Mouse (Mus musculus) 3134 (cell line): Measurements from ENCODE around the gene Syt12.

Experiments
- DNase-seq: peaks from one replicate; pipeline ENCODE4 v3.0.0-alpha.2; 2011; ENCODE audit warnings: low spot score; ENCODE audit not compliant: insufficient read length; ENCODE audit errors: extremely low read depth

Syt12 gene

DNA sequence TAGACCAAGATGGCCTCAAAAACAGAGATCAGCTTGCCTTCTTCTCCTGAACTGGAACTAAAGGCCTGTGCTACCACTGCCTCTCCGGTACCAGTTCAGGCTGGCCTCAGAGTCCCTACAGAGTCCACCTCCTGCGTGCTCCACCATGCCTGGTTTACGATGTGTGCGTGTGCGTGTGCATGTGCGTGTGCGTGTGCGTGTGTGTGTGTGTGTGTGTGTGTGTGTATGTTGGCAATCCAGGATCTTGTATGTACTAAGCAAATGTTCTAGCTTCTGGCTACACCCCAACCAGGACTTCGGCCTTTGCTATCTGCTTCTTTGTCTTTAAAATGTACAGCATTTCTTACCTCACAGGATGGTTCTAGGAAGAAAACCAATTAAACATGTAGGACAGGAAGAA, 28.0 kb downstream of the Syt12 start:
- DNase-seq = no peak

DNA sequence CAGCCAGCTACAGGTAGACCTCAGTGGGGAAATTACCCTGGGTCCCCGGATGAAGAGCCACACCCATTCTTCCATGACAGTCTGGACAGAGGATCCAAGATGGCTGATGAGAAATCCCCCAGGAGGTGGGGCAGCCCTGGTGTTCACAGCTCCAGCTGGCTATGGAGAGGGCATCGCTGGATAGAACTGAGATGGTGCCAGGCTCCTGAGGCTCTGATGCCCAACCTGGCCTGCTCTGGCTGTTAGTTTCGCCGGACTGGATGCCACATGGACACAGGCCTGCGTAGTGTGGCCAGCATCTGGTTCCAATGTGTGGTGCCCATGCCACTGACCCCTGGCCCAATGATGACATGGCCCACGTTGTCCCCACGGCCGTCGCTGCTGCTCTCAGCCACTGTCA, 29.8 kb downstream of the Syt12 start:
- no peak for DNase-seq

DNA sequence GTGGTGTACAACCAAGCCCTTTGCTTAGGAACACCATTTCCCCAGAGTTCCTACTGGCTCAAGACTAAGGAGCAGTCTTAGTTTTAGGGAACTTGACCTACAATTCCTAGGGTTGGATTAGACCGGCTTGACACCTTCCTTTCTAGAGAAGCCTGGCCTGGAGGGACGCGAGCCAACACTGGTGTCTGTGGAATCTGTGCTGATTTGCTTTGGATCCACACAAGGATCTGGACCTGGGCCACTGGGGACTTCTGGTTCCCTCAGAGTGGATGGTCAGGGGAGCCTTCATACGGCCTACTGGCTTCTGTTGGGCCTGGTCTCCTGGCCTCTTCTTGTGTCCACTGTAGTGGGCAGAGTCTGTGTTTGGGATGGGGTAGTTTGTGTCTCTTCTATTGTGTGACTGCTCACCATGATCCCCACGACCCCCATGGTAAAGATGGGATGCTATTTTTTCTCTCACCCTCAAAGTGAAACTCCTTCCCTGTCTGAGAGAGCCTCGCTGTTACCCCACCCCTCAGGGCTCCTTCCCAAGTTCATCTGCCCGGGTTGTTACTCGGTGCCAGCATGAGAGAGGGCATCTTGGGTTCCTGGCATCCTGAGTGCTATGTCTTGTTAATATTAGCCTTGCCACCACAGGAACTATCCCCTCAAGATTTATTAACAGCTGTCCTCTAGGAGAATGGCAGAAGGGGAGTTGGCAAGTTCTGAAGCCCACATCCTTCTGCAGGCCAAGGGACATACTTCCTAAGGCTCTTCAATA, 30.4 kb downstream of the Syt12 start:
- no peak for DNase-seq

DNA sequence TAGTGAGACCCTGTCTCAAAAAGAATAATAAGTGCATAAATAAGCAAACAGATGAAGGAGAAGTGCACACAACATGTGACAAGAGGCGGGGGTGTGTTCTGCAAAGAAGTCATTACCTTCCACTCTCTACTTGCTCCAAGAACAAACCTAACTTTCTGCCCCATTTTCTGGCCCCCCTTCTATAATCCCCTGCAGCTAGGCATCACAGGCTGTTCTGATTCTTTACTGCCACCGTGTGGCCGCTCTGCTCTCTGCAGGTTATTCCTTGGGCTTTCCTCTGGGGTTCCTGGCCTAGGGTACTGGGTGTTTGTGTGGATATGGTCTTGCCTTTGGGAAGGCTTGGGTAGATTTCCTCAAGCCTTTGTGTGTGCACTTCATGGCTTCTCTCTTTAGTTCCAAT, 34.8 kb downstream of the Syt12 start:
- DNase-seq = no peak

GRCm38 (mm10) chr19:4441621-4442161, 35.6 kb downstream of the Syt12 start:
- peak; percentile 69 for DNase-seq

- DNase-seq = peak; percentile 71
Observed at GRCm38 (mm10) chr19:4441090-4441591, 36.1 kb downstream of the Syt12 start.

- peak; percentile 42 for DNase-seq
Observed at GRCm38 (mm10) chr19:4440222-4440621, 37.0 kb downstream of the Syt12 start.

DNA sequence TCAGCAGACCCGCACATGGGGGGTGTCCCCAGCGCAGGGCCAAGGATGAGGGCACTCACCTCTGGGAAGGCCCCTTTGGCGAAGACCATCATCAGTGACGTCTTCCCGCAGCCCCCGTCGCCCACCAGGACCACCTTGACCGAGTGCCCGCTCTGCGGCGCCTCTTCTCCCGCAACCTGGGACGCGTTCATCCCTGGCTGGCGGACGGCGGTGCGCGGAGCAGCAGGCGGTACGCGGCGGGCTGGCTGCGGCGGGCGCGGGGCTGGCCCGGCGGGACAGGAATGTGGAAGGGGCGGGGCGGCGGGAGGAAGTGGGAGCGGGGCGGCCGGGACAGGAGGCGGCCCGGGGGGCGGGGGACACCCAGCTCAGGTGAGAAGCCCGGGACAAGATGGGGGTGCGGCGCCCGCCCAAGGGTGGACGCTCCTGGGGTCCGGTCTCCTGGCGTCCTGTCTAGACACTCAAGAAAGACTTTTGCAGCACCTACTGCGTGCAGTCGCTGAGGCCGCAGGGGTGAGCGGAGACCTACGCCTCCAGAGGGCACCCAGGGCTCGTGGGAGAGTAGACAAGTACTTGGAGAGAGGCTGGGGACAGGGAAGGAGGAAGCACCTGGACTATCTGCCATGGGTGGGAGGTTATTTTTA, 38.0 kb downstream of the Syt12 start, which contains the start of gene Rhod:
TSS of gene Rhod (minus strand) at position 272 of the 641 bp plus-strand sequence.
- DNase-seq = peak; percentile 82

DNA sequence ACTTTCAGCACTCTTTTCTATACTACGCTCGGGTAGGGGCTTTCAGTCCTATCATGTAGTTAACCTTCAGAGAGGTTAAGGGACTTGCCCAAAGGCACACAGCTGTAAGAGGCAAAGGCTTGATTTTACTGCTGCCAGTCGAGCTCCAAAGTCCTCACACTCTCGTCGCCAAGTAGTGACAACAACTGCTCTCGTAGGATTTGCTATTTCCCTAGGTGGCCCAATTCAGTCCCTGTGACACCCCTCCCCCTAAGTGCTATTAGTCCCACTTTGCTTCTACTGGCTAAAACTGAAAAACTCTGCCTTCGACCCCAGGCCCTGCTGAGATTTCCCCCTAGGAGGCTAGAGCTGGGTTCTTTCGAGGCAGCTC, 38.5 kb downstream of the Syt12 start:
- DNase-seq = no peak

DNA sequence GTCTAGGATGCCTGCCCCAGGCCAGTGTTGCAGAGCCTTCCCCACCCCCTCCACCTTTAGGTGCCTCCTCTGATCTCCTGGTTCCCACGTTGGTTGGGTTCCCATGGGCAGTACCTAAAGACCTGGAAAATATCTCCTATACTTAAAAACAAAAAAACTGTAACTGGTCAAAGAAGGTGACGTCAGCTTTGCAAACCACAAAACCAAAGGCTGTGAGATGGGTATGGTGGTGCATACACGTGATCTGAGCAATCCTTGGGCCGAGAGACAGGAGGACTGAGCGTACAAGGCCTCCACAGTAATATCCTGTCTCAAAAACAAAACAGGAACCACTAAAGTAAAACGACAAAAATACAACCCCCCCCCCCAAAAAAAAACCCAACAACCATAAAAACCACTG, 39.4 kb downstream of the Syt12 start:
- DNase-seq = peak; percentile 51

DNA sequence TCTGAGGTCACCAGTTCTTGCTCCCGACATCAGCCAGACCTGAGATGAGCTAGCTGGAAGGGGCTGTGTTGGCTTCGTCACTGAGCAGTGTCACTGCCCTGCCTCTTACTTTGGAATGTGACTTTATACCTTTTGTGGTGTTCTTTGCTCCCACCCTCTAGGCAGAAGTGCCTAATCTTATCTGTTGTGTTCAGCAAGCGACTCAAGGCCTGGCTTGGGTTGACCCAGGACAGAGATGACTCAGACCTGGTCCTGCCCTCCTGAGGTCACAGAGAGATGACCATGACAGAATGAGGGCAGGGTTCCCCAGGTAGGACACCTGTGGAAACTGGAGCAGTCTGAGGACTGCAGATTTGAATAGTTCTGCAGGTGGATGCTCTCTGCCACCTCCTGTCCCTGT, 41.0 kb downstream of the Syt12 start:
- DNase-seq = no peak

- DNase-seq = no peak
Observed at GRCm38 (mm10) chr19:4434999-4435398, 42.2 kb downstream of the Syt12 start.

DNA sequence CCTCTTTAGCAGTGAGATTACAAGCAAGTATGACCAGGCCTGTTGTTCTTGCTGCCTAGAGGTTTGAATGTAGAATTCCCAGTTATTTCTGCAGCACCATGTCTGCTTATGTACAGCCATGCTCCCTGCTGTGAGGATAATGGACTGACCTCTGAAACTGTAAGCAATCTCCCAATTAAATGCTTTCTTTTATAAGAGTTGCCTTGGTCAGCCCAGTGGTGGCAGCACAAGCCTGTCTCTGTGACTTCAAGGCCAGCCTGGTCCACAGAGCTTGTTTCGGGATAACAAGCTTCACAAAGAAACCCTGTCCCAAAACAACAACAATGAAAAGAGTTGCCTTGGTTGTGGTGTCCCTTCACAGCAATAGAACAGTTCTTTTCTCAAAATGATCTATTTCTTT, 43.5 kb downstream of the Syt12 start:
- DNase-seq = no peak

DNA sequence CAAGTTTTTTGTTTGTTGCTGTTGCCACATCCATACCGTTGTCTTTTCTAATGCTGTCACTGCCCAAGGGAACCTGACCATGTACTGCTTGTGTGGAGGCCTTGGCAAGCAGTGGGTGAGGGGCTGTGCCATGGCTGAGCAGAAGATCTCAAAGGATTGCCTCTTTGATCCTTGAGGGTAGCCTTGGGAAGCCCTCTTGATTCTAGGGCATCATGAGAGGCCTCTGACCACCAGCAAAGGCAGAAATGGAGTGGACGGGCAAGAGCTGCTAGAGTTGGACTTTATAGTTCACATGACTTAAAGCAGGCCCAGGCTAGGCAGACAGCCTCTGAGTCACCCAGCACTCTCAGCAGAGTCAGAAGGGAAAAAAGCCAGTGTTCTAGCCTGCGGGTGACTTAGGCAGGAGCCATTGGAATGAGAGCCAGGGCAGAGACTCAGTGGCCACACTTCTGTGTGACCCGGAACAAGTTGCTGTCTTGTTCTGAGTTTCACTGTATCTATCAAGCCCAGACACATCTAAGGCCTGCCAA, 47.1 kb downstream of the Syt12 start:
- peak; percentile 51 for DNase-seq

DNA sequence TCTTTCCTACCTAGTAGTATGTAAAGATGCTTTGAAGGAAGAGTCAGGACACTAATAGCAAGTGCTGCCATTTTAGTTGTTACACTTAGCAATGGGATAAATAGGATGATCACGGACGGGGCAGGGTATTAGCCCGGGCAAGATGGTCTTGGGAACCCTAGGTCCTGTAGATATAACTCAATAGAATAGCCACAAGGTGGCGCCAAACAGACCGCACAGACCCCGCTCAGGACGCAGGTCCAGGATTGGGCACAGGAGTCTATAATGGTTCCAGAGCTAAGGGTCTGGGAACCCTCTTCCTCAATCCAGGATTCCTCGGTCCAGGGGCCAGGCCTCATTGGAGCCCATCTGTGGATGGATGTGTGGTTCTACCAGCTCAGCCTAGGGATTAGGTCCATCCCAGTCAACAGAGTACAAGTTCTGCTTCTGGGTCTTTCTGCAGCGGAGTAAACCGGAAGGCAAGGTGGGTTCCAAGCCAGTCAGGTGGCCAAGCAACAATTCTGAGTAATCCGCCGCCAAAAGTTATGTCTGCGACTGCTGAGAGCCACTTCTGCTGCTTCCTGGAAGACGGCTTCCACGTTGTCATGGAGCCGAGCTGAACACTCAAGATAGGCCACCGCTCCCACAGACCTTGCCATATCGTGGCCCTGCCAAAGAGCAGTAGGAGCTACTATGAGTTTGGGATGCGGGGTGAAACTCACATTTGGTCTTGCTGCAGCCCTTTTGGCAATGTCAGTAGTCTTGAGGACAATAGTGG, 51.5 kb downstream of the Syt12 start:
- DNase-seq = no peak

DNA sequence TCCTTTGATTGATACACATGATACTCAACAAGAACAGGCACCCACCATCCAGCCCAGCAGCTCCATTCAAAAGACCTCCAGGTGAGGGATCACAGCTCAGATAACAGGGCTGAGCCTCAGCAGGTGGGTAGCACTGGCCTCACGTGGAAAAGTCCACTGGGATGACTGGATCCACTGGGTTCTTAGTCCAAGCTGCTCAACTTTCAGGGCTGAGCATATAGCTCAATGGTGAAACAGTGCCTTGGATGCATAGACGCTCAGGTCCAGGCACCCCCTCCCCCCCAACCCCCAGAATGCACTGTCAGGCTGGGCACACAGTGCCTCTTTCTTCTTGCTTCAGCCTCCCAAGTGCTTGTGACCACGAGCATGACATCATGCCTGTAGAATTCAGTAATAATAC, 54.2 kb downstream of the Syt12 start:
- no peak for DNase-seq

DNA sequence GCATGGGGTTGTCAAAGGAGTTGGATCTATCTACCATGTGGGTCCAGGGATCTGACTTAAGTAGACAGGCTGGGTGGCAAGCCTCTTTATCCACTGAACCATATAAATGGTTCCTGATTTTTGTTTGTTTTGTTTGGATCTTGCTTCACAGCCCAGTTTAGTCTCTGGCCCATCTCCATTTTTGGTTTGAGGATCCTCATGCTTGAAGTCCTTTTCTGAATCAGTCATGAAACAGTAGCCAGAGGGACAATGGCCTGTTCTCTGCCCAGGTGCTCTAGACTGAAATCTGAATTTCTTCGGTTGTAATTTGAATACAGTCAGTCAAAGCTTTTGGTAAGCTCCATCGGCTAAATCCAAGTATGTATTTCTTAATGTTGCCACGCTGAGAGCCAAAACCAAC, 54.7 kb downstream of the Syt12 start:
- no peak for DNase-seq

GRCm38 (mm10) chr19:4420153-4420910, 56.9 kb downstream of the Syt12 start:
- peak; percentile 43 for DNase-seq

- DNase-seq = peak; percentile 63
Observed at GRCm38 (mm10) chr19:4419711-4420110, 57.5 kb downstream of the Syt12 start.

DNA sequence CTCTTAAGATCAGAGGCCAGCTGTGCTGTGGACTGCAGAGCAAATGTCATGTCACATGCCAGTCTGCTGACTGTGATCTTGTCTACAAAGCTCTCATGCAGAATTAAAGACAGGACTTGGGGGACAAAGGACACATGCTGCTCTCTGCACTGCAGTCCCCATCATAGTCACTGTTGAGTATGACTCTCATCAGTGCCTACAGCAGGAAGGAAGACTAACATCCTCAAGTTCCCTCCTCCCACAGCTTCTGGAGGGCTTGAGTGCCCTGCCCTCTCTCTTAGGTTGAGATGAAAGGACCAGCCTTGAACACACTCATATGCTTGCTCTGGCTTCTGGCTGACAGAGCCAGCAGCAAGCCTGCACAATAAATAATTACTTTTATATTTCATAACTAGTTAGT, 59.5 kb downstream of the Syt12 start:
- no peak for DNase-seq
